Mouse (Mus musculus) embryonic facial prominence, embryonic 13.5 days (tissue): ENCODE results near the gene Haspin. TPM values are rescaled to one million over a fixed set of nuclear protein-coding genes. Genes with fewer than 3 reads are reported as not detected.

Source experiments
- ATAC-seq: fragments of 200-750 bp; cut with Nextera tagmentation; 2 replicates; pipeline ENCODE4 v1.8.0; 2017; ENCODE audit warnings: low read depth; ENCODE audit not compliant: insufficient number of reproducible peaks, insufficient read depth, low FRiP score, low TSS enrichment
- H3K27ac ChIP-seq: fragments of 300-500 bp; sonication (generic); 2 replicates; pipeline ENCODE4 v1.5.1; 2015; ENCODE audit warnings: moderate library complexity, mild to moderate bottlenecking, inconsistent platforms
- H3K27me3 ChIP-seq: fragments of 300-500 bp; sonication (generic); 2 replicates; pipeline ENCODE4 v1.6.1; 2015; ENCODE audit warnings: mild to moderate bottlenecking, inconsistent platforms
- H3K36me3 ChIP-seq: fragments of 300-500 bp; sonication (generic); 2 replicates; pipeline ENCODE4 v1.6.1; 2015; ENCODE audit warnings: mild to moderate bottlenecking, inconsistent platforms
- H3K4me1 ChIP-seq: fragments of 300-500 bp; sonication (generic); 2 replicates; pipeline ENCODE4 v1.6.1; 2015; ENCODE audit warnings: inconsistent platforms
- H3K4me2 ChIP-seq: fragments of 300-500 bp; sonication (generic); 2 replicates; pipeline ENCODE4 v1.6.1; 2015; ENCODE audit warnings: moderate library complexity, mild to moderate bottlenecking, inconsistent platforms
- H3K4me3 ChIP-seq: fragments of 300-500 bp; sonication (generic); 2 replicates; pipeline ENCODE4 v1.5.1; 2015; ENCODE audit warnings: mild to moderate bottlenecking, inconsistent platforms
- H3K9ac ChIP-seq: fragments of 300-500 bp; sonication (generic); 2 replicates; pipeline ENCODE4 v1.6.1; 2015; ENCODE audit warnings: mild to moderate bottlenecking, inconsistent platforms
- H3K9me3 ChIP-seq: fragments of 300-500 bp; sonication (generic); 2 replicates; pipeline ENCODE4 v1.6.1; 2016; ENCODE audit warnings: inconsistent platforms
- WGBS: fragments of 180-500 bp; shearing (Covaris S2); methylation state at CpG from one replicate; pipeline ENCODE4 v1.1.7; 2015; ENCODE audit warnings: mixed read lengths; 5-methylcytosine and 5-hydroxymethylcytosine counted together
- polyA plus RNA-seq: library from polyadenylated mRNA; unstranded; fragments of >200 nt; fragmentation: Nextera tagmentation; extraction: Ambion mirVana; gene quantifications from 2 replicates; pipeline ENCODE4 v1.2.1, GENCODE M21; 2015

Gene Haspin
- polyA plus RNA-seq, 1 experiment from 2014 or later: 16.2 TPM

GRCm38 (mm10) chr11:73168071-73168470 lies 30.0 kb upstream of the Haspin start:
- Histone ChIP-seq H3K4me1 (peaks cover 10% of the 10 kb centered on the region; the same call in 1 of the 2 replicates), H3K4me3 (no peak overlapping the region), H3K36me3 (peaks cover 13% of the 10 kb centered on the region; the same call in 1 of the 2 replicates), H3K9me3 (no peaks in the 10 kb centered on the region), H3K27me3 (no peaks in the 10 kb centered on the region), H3K4me2 (no peak overlapping the region), H3K27ac (no peak overlapping the region), H3K9ac (no peak overlapping the region)
- 82% methylated on average over 8 of the region's 8 CpGs for WGBS
- ATAC-seq: no peak

- Histone ChIP-seq H3K36me3 (no peaks in the 10 kb centered on the region), H3K27me3 (peaks cover 42% of the 10 kb centered on the region), H3K4me3 (no peak overlapping the region), H3K4me1 (peaks cover 11% of the 10 kb centered on the region), H3K27ac (no peak overlapping the region), H3K9me3 (no peaks in the 10 kb centered on the region), H3K4me2 (no peak overlapping the region), H3K9ac (no peak overlapping the region)
- 83% methylated on average over 5 of the region's 5 CpGs for WGBS
- ATAC-seq: no peak
Measured at GRCm38 (mm10) chr11:73162284-73162683, 24.2 kb upstream of the Haspin start.

DNA sequence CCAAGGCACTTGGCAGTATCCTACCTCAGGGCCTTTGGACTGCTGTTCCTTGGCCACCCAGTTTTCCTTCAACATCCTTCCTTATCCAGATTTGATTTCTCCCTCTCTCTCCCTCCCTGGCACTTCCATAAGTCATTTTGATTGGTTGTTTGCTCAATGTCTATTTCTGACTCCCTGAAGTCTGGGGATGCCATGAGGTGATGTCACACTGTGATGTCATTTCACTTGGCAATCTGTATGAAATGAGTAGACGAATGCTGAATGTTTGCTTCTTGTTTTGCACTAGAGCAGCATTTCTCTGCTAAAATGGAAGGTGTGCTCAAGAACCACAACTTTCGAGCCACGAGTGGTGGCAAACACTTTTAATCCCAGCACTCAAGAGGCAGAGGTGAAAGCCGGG lies 23.5 kb upstream of the Haspin start:
- Histone ChIP-seq H3K27me3 (peaks cover 43% of the 10 kb centered on the region), H3K4me3 (no peak overlapping the region), H3K4me2 (no peak overlapping the region), H3K27ac (no peak overlapping the region), H3K9me3 (no peaks in the 10 kb centered on the region), H3K9ac (no peak overlapping the region), H3K36me3 (no peaks in the 10 kb centered on the region), H3K4me1 (peaks cover 11% of the 10 kb centered on the region)
- no peak for ATAC-seq
- 90% methylated on average over 4 of the region's 4 CpGs for WGBS

GRCm38 (mm10) chr11:73160811-73161200 lies 22.7 kb upstream of the Haspin start:
- H3K27ac ChIP-seq: no peak overlapping the region
- H3K36me3 ChIP-seq: no peaks in the 10 kb centered on the region
- peaks cover 11% of the 10 kb centered on the region for H3K4me1 ChIP-seq
- H3K9me3 ChIP-seq: no peaks in the 10 kb centered on the region
- no peak for ATAC-seq
- H3K27me3 ChIP-seq: peaks cover 43% of the 10 kb centered on the region
- WGBS: 25% methylated on average over 6 of the region's 6 CpGs
- H3K4me3 ChIP-seq: peak overlapping the region; percentile 51
- H3K9ac ChIP-seq: peak overlapping the region; percentile 69
- peak overlapping the region; percentile 86 for H3K4me2 ChIP-seq

DNA sequence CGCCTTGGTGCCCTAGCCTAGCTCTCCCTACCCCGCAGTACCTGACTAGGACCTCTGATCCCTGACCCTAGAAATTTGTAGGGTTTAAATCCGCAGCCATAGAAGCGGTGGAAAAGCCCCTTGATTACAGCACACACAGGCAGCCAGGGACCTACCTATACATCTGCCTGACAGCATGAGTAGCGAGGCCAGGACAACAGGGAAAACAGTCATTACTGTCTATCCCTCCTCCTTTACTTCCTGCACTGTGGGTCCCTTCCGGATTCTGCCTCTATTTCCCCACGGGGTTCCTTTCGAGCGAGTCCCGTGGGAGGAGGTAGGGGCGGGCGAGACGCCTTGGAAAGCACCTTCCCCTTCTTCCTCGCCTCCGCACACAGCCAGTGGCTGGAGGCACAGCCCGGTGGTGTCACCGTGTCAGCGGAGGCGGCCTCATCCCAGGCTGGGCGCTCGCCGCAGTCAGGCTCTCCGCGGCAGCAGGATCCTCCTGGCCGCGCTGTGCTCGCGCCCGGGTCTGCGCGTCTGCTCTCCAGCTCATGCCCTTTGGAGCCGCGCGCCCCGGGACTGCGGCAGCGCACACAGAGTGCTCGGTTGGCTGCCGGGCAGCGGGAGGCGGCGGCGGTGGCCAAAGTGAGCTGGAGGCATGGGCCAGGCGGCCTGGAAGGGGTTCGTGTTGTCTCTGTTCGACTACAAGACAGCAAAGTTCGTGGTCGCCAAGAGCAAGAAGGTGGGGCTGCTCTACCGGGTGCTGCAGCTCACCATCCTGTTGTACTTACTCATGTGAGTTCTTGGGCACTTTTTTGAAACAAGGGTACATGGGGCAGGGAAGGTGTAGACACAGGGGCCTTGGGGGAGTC lies 22.1 kb upstream of the Haspin start, which contains the start of gene P2rx5:
Gene P2rx5 (plus strand): TSS at position 465 of the 854 bp plus-strand sequence.
- WGBS: 1% methylated on average over 49 of the region's 49 CpGs
- H3K27me3 ChIP-seq: peaks cover 43% of the 10 kb centered on the region
- H3K9me3 ChIP-seq: no peaks in the 10 kb centered on the region
- peak within 1 kb of the TSS; percentile 51 for H3K4me3 ChIP-seq
- no peak within 1 kb of the TSS for H3K27ac ChIP-seq
- peak within 1 kb of the TSS; percentile 69 for H3K9ac ChIP-seq
- peak within 1 kb of the TSS; percentile 86 for H3K4me2 ChIP-seq
- H3K36me3 ChIP-seq: no peaks in the 10 kb centered on the region
- peaks cover 13% of the 10 kb centered on the region for H3K4me1 ChIP-seq
- ATAC-seq: no peak; the same call in 1 of the 2 replicates

DNA sequence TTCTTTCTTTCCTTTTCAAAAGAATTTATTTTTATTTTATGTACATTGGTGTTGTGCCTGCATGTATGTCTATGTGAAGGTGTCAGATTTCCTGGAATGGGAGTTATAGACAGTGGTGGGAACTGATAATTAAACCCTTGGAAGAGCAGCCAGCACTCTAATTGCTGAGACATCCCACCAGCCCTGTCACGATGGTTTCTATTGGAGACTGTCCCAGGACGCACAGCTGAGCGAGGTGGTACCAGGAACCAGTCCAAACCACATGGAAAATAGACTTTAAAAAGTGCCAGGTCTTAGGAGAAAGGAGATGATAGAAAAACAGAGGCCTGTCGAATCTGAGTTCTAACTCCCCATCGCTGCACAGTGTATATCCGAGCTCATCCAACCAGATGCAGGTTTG lies 17.0 kb upstream of the Haspin start:
- 65% methylated on average over 6 of the region's 6 CpGs for WGBS
- Histone ChIP-seq H3K4me3 (no peak overlapping the region), H3K9me3 (no peaks in the 10 kb centered on the region), H3K9ac (no peak overlapping the region), H3K27ac (no peak overlapping the region), H3K4me1 (peaks cover 8% of the 10 kb centered on the region), H3K36me3 (no peaks in the 10 kb centered on the region), H3K4me2 (no peak overlapping the region), H3K27me3 (peaks cover 25% of the 10 kb centered on the region)
- ATAC-seq: no peak

DNA sequence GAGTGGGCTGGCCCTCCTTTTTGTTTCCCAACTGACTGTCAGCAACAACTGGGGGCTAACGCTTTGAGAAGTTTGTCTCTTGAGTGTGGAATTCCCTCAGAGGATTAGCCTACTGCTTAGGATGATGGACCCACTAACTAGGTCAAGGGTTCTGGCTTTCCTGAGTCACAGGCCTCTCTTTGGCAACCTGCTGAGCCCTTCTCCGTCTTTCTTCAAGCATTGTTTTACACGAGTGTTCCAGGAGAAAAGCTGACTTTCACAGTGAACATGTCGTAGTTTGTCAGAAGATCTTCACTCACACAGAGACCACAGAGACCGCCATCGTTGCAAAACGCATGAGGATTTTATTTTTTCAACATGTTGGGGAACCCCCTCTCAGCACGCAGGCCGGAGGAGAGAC lies 10.1 kb upstream of the Haspin start:
- no peaks in the 10 kb centered on the region for H3K36me3 ChIP-seq
- H3K9me3 ChIP-seq: no peaks in the 10 kb centered on the region
- H3K27ac ChIP-seq: no peak overlapping the region
- H3K4me1 ChIP-seq: no peaks in the 10 kb centered on the region
- H3K27me3 ChIP-seq: no peaks in the 10 kb centered on the region
- no peak overlapping the region for H3K4me2 ChIP-seq
- no peak overlapping the region for H3K9ac ChIP-seq
- 82% methylated on average over 9 of the region's 9 CpGs for WGBS
- H3K4me3 ChIP-seq: no peak overlapping the region
- no peak for ATAC-seq

GRCm38 (mm10) chr11:73146975-73147365 lies 8.9 kb upstream of the Haspin start:
- ATAC-seq: no peak
- Histone ChIP-seq H3K4me1 (no peaks in the 10 kb centered on the region), H3K9ac (no peak overlapping the region), H3K27me3 (no peaks in the 10 kb centered on the region), H3K4me3 (no peak overlapping the region), H3K36me3 (no peaks in the 10 kb centered on the region), H3K9me3 (no peaks in the 10 kb centered on the region), H3K4me2 (no peak overlapping the region), H3K27ac (no peak overlapping the region)
- 61% methylated on average over 7 of the region's 7 CpGs for WGBS

DNA sequence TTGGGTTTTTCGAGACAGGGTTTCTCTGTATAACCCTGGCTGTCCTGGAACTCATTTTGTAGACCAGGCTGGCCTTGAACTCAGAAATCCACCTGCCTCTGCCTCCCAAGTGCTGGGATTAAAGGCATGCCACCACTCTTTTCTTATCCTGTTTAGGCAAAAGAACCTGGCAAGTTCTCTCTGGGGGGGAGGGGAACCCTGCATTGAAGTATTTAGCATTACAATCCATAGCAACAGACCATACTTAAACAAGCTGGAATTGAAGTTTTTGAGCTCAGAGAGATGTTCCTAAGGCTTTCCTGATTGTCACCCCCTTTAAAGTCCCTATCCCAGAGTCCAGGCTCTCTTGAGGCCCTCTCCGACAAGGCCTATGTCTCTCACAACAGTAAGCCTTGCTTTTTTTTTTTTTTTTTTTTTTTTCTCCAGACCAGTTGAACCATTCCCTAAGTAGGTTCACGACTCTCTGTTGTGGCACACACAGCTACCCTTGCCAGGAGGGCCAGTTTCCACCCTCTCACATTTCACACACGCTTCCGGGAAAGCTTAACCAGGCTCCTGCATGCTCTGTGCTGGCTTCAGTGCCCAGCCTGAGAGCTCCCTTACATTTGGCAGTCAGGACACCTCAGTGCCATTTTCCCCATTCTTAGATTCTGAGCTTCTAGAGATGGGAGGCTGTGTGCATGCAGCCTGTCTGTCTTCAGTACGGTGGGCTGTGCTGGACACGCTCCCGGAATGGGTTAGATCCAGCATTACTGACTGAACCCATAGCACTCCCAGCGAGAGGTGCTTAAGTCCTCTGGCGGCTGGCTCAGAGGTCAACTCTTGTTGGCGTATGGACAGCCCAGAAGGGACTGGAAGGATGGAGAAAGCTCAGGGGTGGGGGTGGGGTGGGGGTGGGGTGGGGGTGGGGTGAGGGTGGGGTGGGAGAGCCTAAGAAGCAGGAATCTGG lies 8.2 kb upstream of the Haspin start:
- Histone ChIP-seq H3K9me3 (no peaks in the 10 kb centered on the region), H3K9ac (no peak overlapping the region), H3K4me2 (no peak overlapping the region), H3K36me3 (no peaks in the 10 kb centered on the region), H3K27me3 (no peaks in the 10 kb centered on the region), H3K27ac (no peak overlapping the region), H3K4me1 (no peaks in the 10 kb centered on the region), H3K4me3 (no peak overlapping the region)
- no peak for ATAC-seq
- WGBS: 57% methylated on average over 11 of the region's 11 CpGs

DNA sequence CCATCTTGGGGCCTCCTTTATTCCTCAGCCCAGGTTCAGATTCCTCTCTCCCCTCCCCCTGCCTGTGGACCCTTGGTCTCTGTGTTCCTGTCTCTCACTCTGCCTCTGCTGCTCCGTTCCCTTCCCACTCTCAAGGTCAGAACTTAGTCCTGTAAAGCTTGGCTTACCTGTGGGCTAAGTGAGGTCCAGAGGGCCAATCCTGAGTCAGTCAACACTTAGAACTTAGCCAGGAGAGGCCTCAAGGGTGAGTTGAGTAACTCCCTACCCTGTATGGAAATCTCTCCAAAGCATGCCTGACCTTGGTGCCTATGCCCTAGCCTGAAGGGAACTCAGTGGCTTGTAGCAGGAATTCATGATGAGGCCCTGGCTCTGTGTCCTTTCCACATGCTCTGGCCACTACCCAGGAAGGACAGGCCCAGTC lies 6.2 kb upstream of the Haspin start:
- Histone ChIP-seq H3K27me3 (no peaks in the 10 kb centered on the region), H3K9ac (no peak overlapping the region; the same call in 1 of the 2 replicates), H3K4me2 (no peak overlapping the region), H3K4me3 (no peak overlapping the region), H3K36me3 (no peaks in the 10 kb centered on the region), H3K9me3 (no peaks in the 10 kb centered on the region), H3K4me1 (no peaks in the 10 kb centered on the region), H3K27ac (no peak overlapping the region)
- ATAC-seq: no peak
- 69% methylated on average over 1 of the region's 1 CpGs for WGBS

GRCm38 (mm10) chr11:73137116-73137515 lies 978 bp downstream of the Haspin start:
- H3K27me3 ChIP-seq: no peaks in the 10 kb centered on the region
- 38% methylated on average over 11 of the region's 11 CpGs for WGBS
- H3K4me3 ChIP-seq: peak overlapping the region; percentile 89
- no peaks in the 10 kb centered on the region for H3K9me3 ChIP-seq
- ATAC-seq: no peak
- peaks cover 32% of the 10 kb centered on the region for H3K36me3 ChIP-seq
- H3K9ac ChIP-seq: peak overlapping the region; percentile 88
- peak overlapping the region; percentile 87 for H3K4me2 ChIP-seq
- peaks cover 33% of the 10 kb centered on the region for H3K4me1 ChIP-seq
- H3K27ac ChIP-seq: no peak overlapping the region
